Mouse (Mus musculus) spleen, adult 2 months (tissue): ENCODE measurements around the gene Usp53.

Source experiments
- CTCF ChIP-seq: fragments of 200-500 bp; IDR thresholded peaks from 2 replicates; pipeline ENCODE4 v1.5.1; 2011; ENCODE audit warnings: mild to moderate bottlenecking, inconsistent platforms; ENCODE audit not compliant: insufficient read depth, insufficient read length, insufficient replicate concordance; ENCODE audit errors: extremely low read depth
- POLR2A ChIP-seq: fragments of 200-500 bp; IDR thresholded peaks from 2 replicates; pipeline ENCODE4 v1.6.1; 2011; ENCODE audit warnings: low read depth, low read length, inconsistent platforms

- TF ChIP-seq CTCF (no peak), POLR2A (no peak)
Observed at GRCm38 (mm10) chr3:123013476-123013875, 29.2 kb upstream of the Usp53 start.
